Mouse (Mus musculus) intestine, postnatal 0 days (tissue): ENCODE data around the gene Gm10778. TPM values are rescaled to one million over a fixed set of nuclear protein-coding genes. Genes with fewer than 3 reads are reported as not detected.

Experiments
- polyA plus RNA-seq: library from polyadenylated mRNA; unstranded; fragments of >200 nt; fragmentation: Nextera tagmentation; extraction: Ambion mirVana; gene quantifications from 2 replicates; pipeline ENCODE4 v1.2.1, GENCODE M21; 2015

Gm10778 gene
- polyA plus RNA-seq, 1 experiment from 2014 or later: 1.6 TPM

Other genes with a start within 250 kb of the Gm10778 start
- gene Nfic, start 193.4 kb upstream of the Gm10778 start, polyA plus RNA-seq: 29.2 and 35.1 TPM in 2 replicates
- 0.76 and 1.0 TPM in 2 replicates for gene Celf5, start 166.3 kb upstream of the Gm10778 start, polyA plus RNA-seq
- 58.6 and 61.1 TPM in 2 replicates for gene Ncln, start 152.7 kb upstream of the Gm10778 start, polyA plus RNA-seq
- 0.50 and 0.74 TPM in 2 replicates for gene S1pr4, start 148.9 kb upstream of the Gm10778 start, polyA plus RNA-seq
- gene Gna15, start 124.8 kb upstream of the Gm10778 start, polyA plus RNA-seq: 0.64 and 0.78 TPM in 2 replicates
- gene Gna11, start 103.9 kb upstream of the Gm10778 start, polyA plus RNA-seq: 188 and 195 TPM in 2 replicates
- gene Aes, start 89.6 kb upstream of the Gm10778 start, polyA plus RNA-seq: 528 and 536 TPM in 2 replicates
- gene Tle2, start 74.5 kb upstream of the Gm10778 start, polyA plus RNA-seq: 3.0 and 5.2 TPM in 2 replicates
- 3.9 and 4.2 TPM in 2 replicates for gene Tle6, start 48.0 kb upstream of the Gm10778 start, polyA plus RNA-seq
- gene BC025920, start 42.8 kb upstream of the Gm10778 start, polyA plus RNA-seq: 0.18 and 0.20 TPM in 2 replicates
- 13.5 and 13.9 TPM in 2 replicates for gene Sirt6, start 21.3 kb upstream of the Gm10778 start, polyA plus RNA-seq
- gene Ankrd24, start 20.5 kb upstream of the Gm10778 start, polyA plus RNA-seq: 3.5 and 4.2 TPM in 2 replicates
- 4.4 and 7.8 TPM in 2 replicates for gene Zfp433, start 55.8 kb downstream of the Gm10778 start, polyA plus RNA-seq
- 1.0 and 1.4 TPM in 2 replicates for gene Gm3055, start 122.1 kb downstream of the Gm10778 start, polyA plus RNA-seq
- gene Gm4767, start 163.1 kb downstream of the Gm10778 start, polyA plus RNA-seq: 1.3 and 1.4 TPM in 2 replicates
- 3.4 and 4.5 TPM in 2 replicates for gene Gm32687, start 214.9 kb downstream of the Gm10778 start, polyA plus RNA-seq